Mouse (Mus musculus) thymus, postnatal 4 days (tissue): ENCODE data around the gene Coro2a.
A peak's percentile ranks its signal among the peaks of the same experiment; 100 is the strongest.
"Not testable (repeated sequence)": the region's sequence is repeated elsewhere in the genome, so short reads cannot be mapped to it uniquely, and the experiment has no call there.

ENCODE experiments used
- DNase-seq: peaks from one replicate; pipeline ENCODE4 v3.0.0; 2021

Gene Coro2a

DNA sequence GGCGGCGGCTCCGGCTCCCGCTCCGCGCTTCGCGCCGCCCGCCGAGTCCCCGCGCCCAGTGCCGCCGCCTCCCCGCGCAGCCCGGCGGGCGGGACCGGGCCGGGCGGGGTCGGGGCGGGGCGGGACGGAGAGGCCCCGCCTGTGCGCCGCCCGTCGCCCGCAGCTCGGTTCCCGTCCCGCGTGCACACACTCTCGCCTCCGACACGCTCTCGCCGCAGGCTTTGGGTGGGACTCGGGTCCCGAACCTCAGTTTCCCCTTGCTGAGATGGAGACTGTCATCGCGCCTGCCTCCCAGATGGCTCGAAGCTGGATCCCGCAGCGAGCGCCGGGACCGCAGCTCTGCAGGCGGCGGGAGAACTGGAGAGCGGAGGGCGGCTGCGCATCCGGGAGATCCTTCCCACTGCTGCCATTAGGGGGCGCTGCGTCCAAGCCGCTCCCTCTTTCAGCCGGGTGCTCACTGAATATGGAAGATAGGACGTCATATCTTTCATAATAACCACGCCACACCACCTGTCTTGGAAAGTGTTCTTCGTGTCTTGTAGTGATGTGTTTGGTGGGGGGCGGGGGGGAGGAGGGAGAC is at the start of gene Coro2a:
Coro2a (minus strand) TSS at position 359 of the 580 bp plus-strand sequence.
- peak; percentile 93 for DNase-seq

DNA sequence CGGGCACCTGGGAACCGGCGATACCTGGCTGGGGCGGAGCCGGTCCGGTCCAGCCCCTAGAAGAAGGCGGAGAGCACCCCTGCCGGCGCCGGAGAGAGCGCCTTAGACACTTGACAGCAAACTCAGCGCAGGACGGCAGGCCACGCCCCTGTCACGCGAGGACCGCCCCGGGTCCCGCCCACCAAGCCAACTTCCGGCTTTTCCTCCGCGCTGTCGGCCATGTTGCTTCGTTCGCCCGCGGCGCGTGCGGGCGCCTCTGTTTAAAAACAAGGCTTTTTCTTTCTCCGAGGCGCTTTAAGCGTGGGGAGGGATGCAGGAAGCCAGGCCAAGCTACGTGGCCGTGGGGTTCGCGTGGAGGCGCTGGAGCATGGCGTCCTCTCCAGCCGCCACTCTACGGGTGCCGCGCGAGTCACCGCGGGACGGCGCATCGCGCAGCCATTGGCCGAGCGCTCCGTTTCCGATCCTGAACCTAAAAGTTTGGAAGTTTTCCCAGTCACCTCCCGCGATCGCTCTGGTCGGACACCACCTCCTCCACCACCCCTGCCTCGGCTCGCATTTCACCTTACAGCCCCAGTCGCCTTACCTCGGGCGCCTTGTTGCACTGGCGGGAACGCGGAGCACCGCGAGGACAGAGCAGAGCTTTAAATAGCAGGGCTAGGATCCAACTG is 48.2 kb upstream of the Coro2a start, which contains the start of gene Tbc1d2:
Tbc1d2 (minus strand) TSS at position 124 of the 668 bp plus-strand sequence.
- DNase-seq, result peak; percentile 98

DNA sequence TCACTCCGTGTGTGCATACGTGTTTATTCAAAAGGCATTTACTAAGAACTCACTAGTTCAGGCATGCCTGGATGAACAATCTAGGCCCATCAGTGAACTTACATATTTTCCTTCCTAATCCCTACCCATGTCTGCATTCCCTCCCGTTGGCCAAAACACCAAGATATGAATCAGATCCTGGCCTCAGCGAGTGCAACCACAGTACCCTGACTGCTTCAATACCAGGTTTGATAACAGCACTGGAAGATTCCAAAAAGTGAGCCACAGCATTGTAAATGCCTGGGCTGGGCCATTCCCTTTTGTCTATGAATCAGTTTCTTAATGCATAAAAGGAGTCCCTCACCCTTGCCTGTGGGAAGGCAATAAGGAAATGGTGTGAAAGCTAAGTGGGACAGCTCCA is 47.2 kb upstream of the Coro2a start:
- DNase-seq, result no peak

DNA sequence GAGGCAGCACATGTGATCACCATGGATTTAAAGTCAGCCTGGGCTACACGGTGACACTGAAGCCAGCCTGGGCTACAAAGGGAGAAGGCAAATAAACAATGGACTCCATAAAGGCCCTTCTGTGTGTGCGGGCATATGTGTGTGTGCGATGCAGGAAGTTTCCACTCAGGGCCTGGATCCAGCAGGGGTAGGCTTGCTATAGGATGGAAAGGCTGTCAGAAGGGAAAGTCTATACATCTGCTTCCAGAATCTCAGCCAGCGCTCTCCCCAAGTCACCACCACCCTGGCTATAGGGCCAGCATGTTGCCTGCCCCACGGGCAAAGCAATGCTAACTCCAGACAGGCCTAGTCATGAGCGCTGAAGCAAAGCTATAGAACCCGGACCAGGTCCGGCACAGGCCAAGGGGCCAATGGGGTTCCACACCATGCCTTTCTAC is 41.7 kb upstream of the Coro2a start:
- peak; percentile 11 for DNase-seq

DNA sequence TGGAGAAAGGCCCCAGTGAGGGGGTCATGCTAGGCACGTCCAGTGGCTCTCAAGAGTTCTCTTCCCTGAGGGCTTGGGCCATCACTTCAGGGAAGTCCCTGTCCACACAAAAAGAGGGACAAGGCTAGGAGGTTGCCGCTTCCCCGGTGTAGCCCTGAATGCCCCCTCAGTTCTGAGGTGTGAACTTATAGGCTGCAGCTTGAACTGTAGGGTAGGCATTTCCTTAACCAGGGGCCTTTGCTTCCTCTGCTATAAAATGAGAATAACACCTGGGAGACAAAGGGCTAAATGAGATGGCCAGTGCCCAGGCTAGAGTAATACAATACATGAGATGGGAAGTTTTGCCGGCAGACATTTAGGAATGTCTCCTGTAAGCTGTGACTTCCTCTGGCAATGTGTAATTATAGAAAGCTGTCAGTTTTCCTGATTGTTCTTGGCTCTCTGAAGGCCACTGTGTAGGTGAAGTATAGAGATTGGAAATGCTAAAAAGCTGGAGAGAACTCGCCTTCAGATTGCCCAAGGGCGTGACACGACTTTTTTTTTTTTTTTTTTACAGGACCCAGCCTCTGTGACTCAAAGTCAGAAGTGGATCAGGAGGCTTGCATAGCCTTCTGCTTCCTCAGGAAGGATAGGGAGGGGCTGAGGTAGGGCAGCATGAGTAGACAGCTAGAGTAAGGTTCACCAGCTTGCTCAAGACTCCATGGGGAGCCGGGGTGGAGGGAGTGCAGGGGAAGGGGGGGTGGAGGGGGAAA is 41.1 kb upstream of the Coro2a start:
- DNase-seq, result peak; percentile 10

DNA sequence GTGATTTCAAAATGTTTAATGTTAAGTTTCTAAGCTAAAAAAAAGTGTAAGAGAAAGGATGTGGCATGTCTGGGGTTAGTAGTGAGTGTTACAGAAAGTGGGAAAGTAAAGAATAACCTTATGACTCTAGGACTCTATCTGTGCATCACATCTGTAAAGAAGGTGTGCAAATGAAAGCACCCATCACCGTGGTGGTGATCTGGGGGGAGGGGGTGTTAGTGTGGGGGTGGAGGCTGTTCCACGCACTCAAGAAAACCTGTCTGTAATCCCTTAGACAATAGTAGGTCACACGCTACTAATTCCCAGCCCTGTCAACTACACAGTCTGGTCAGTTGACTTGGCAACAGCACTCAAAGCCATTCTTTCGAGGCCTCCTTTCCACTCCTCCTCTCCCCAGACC is 39.3 kb upstream of the Coro2a start:
- DNase-seq, result no peak

DNA sequence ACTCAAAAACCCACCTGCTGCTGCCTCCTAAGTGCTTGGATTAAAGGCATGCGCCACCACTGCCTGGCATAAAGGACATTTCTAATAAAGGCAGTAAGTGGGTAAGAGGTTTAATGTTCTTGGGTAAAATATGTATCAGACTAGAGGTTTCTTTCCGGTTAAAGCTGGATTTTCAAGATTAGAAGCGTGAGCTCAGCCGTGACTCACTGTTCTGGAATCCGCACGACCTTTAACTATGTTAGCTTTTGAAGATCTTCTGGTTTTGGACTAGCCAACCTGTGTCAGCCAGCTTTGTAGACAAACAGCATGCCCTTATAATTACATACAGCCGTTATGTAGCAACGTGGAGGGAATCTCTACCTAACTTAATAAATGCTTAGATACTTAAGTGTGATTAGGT is 37.9 kb upstream of the Coro2a start:
- no peak for DNase-seq

DNA sequence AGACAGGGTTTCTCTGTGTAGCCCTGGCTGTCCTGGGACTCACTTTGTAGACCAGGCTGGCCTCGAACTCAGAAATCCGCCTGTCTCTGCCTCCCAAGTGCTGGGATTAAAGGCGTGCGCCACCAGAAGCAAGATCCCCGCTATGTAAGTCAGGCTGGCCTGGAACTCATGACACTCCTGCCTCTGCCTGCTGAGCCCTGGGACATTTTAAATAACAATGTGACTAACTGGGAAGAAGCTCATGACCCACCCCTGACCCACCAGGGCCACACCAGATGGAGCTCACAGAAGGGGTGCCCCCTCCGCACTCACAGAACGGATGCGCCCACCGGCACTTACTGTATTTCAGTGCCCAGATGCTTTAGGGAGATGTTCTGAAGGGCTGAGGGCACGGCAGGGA is 35.2 kb upstream of the Coro2a start:
- DNase-seq, result peak; percentile 7

DNA sequence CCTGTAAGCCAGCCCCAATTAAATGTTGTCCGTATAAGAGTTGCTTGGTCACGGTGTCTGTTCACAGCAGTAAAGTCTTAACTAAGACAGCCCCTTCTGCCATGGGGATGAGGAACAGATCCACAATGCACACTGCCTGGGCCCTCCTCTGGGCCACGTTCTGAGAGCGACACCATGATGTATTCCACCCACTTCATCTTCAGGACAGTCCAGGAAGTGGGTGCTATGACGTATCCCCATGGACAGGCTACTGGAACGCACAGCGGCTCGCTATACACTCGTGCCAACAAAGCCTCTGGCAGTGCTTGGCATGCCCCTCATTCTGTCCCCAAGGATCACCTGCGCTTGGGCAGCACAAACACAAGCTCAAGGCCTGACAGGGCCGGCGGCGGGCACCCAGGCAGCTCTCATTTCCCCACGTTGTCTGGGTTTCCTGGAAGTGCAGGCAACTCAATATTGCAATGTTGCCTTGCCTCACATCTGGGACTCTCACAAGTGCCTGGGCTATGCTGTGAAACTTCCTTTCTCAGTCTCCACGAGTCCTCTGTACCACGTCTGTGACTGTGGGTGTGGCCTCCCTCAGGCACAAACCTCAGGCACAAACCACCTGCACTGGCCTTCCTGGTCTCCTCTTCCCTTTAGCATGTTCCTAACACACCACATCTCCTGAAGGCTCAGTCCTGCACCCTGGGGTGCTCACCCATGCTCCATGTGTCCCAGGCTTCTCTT is 33.9 kb upstream of the Coro2a start:
- peak; percentile 34 for DNase-seq

DNA sequence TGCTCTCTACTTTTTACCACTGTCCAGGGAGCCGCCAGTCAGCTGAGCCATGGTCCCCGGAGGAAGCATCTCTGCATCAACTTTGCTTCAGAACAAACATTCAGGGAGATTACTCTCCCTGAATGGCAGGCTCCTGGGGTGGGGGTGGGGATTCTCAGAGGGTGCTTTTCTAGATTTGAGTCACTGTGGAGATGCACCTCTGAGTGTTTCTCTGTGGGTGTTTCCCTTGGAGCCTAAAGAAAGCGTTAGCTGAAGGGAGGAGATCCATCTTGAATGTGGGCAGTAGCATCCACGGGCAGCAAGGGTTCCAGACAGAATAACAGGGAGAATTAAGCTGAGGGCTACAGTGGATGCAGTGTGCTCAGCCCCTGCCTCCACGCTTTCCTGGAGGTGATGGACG is 32.9 kb upstream of the Coro2a start:
- no peak for DNase-seq

DNA sequence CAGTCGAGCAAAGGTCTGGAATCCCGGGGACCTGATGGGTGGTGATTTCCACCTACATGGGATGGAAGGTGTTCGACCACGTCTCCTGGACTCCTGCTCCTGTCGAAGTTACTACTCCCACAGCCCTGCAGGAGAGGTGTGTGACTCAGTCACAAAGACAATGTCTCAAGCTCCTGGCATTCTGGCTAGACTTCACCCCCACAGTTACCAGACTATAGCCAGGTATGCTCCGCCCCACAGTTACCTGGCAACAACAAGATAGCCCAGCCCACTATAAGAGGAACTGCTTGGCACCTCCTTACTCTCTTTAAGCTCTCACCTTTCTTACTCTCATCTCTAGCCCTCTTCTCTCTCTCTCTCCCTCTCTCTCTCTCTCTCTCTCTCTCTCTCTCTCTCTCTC is 31.6 kb upstream of the Coro2a start:
- DNase-seq, result not testable (repeated sequence)

DNA sequence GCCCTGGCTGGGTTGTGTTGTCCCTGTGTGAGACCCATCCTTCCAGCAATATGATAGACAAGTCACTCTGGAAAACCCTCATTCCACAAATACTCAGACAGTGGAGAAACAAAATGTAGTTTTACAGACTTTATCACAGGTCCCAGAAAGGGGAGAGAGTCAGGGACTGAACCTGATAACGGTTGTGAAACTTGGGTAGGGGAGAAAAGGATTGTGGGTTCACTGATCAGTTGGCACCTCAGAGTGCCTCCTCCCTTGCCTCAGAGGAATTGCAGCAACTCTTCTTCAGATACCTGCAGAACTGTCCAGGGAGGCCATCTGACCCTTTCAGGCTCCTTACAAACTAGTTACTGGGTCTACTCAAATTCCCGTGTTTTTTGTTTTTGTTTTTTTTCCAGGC is 30.5 kb upstream of the Coro2a start:
- DNase-seq, result no peak

DNA sequence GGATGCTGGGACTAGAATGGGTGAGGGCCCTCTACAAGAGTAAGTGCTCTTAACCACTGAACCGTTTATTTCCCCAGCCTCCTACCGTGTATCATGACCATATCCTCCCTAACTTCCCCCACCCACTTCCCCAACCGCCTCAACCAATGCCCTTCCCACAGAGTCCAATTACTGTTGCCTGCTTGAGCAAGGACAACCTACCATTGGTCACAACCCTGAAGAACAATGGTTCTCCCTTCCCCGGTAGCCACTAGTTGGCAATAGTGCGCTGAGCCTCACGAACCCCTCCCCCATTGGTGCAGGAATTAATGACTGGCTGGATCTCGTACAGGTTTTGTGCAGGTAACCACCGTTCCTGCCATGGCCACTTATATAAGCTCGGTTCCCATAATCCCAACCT is 28.4 kb upstream of the Coro2a start:
- peak; percentile 72 for DNase-seq

DNA sequence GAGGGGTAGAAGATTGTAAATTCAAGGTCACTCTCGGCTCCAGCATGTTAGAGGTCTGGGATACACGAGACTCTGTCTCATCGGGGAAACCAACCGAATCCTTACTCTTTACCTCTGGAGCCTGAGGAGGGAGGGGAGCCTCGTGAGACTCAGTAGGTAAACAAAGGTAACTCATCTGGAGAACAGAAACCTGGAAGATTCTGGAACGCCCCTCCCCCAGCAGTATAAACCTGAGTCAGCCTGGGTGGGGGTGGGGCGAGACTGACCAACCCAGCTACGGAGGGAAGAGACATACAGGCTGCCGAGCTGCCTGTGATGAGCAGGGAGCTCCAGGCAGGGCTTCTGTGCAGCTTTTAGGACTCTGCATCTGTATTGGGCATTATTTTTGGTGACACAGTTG is 26.9 kb upstream of the Coro2a start:
- no peak for DNase-seq

DNA sequence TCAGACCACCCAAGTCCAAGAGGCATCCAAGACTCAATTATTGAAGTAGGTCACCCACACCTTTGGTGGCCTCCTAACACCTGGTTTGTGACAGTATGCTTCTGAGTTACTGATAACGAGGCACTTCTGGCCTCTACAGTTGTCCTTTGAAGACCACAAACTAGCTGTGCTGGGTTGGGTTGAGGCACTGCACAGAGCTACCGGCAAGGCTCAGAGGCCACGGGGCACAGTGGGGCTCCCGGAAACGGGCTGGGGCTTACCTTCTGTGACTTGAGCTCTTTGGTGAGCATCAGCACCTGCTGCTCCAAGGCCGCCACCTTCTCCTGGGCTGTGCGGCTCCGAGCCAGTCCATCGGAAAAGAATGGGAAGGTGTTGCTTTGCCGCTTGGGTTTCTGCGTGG is 26.1 kb upstream of the Coro2a start:
- peak; percentile 79 for DNase-seq

DNA sequence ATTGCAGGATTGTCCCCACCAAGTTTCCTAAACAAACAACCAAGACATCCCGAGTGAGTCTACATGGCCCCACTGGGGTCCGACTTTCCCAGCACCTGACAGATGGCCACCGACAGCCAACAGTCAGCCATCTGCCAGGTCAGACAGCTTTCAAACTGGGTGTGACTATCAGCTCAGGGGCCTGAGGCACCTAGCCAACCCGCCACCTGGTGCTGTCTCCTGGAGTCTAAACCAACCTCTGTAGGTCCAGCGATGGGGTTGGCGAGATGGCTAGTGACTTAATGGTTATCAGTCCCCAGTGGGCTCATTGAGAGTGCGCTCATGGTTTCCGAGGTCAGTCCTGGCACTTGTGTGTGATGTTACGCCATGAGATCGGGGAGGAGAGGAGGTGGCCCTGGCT is 23.1 kb upstream of the Coro2a start:
- DNase-seq, result no peak

DNA sequence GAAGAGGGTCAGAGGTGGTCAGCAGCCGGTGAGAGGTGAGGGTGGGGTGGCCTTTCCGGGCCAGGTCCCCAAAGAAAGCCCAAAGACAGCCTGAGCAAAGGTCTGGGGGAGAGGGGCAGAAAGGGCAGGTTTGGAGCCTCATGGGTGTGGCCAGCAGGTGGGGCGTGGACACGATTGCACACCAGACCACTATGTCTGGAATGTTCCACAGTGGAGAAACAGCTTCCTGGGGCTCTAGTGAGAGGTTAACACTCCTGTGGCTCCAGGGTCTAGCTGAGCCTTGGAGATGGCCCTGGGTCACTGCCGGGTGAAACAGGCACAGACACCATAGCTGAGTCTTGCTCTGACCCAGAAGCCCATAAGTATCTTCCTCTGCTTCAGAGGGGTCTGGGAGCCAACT is 21.0 kb upstream of the Coro2a start:
- DNase-seq, result no peak

DNA sequence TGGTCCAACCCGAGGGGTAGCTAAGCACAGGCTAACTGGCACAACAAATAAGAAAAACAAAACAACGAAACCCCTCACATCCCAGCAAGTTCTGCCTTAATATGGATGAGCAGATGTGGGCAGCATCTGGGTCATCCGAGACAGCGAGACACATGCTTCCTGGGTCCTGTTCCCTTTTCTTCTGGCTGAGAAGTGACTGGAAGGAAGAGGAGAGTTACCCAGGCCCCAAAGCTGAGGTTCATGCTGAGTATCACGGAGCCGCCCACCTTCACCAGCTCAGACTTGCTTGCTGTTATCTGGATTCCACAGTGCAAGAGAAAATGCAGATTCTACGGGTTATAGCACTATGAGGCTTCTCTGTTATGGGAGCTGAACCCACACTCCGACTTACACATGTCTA is 18.9 kb upstream of the Coro2a start:
- DNase-seq, result no peak

DNA sequence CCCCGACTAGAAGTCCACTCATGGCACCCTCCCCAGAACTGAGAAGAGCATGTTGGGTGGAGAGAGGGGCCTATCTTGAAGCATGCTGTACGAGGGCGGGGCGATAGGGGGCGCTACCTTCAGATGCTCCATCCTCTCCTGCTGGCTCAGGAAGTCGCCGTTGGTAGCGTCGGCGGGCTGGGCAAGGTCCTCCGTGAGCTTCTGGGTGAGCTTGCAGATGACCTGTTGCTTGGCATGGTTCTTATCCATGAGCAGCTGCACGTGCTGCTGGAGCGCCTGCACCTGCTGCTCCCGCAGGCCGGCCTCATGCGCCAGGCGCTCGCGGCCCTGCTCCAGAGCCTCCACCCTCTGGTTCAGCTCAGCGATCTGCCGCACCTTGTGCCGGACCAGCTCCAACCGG is 18.3 kb upstream of the Coro2a start:
- DNase-seq, result peak; percentile 78

DNA sequence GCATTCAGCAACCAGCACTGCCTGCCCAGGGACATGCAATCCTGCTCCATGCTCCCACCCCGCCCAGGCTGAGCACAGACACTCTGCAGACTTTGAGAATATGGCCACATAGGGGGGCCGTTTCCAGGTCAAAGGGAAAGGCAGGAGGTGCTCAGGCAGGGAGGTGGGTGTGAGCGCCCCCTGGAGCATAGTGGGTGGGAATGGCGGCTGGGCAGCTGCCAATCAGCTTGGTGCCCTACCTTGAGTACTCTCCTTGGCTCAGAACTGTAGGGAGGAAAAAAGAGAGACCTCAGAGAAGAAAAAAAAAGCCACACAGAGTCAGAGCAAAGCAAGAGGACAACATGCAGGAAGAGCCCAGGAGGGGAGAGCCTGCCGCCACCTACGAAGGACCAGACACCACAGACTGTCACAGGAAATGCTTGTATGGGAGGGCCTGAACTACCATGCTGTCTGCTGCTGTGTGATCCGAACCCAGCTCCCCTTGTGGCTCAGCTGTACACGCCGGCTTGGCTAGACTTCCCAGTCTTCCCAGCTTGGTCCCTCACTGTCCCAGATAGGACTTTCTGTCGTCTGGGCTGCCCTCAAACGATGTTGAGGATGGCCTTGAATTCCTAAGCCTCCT is 16.3 kb upstream of the Coro2a start:
- peak; percentile 78 for DNase-seq

DNA sequence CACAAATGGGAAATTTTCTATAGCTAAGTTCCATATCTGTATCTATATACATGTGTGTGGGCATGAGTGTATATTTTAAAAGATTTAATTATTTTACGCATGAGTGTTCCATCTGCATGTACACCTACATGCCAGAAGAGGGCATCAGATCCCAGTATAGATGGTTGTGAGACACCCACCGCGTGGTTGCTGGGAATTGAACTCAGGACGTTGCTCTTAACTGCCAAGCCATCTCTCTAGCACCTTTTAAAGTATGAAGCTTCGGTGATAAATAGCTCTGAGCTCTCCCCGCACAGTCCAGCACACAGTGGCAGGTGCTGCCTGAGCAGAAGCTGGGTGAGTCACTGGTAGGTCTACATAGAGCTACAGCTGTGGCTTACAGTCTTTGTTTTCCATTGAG is 15.4 kb upstream of the Coro2a start:
- no peak for DNase-seq

DNA sequence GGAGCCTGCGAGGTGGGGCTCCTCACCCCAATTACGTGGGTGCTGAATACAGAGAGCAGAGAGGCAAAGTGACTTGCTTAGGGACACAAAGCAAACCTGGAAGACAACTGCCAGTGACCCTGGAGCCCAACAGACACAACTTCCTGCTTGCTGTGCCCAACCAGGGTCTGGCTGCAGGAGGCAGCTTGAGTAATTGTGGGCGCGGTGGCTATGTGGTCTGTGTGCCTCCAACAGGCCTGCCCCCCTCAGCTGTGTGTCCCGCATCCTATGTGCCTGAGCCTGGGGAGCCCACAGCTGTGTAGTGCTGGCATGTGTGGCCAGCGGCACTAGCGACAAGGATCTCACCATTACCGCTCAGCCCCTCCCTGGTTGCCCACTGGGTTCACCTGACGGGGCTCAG is 12.6 kb upstream of the Coro2a start:
- peak; percentile 58 for DNase-seq

DNA sequence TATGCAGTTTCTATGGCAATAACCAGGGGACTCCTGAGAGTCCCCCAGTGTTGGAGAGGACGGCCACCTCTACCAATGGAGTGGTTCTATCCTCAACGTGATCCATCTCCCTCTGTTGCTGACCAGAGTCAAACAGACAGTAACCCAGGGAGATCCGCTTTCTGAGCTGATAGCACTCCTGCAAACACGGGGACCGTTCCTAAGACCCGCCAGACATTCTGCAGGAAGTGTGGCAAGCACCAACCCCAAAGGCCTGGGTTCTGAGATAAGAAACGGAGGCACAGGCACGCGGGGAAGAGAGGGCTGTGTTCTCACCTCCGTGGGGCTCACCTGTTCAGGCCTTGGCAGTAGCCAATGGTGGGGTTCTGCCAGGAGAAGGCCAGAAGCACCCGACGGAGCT is 11.6 kb upstream of the Coro2a start:
- DNase-seq, result no peak
